Mouse (Mus musculus): ENCODE measurements around the gene U2surp. TPM values are rescaled to one million over a fixed set of nuclear protein-coding genes. Genes with fewer than 3 reads are reported as not detected.
A peak's percentile ranks its signal among the peaks of the same experiment; 100 is the strongest.

Gene U2surp
- polyA plus RNA-seq, 1 experiment from 2014 or later, result 125 TPM

DNA sequence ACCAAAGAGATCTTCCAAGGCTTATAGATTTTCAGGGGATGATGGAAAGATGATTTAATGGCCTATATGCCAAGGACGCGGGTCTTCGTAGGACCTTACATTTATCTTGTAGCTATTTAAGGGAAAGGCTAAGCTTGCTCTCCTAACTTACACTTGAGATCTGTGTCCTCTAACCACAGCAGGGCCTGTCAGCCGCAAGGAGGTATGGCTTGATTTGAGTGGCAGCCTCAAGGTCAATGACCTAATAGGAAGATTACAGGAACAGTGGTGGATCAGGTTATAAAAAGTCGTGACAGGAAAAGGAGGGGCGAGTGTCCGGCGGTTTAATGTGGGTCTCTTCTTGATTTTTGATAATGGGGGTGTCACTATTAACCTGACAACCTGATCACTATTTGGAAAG is 61.2 kb downstream of the U2surp start:
- no peaks in the 10 kb centered on the region for H3K9me3 ChIP-seq (ENCODE audit: low read depth, low read length)
- no peak overlapping the region for H3K4me2 ChIP-seq
- DNase-seq (no peak), ATAC-seq (ENCODE audit: insufficient read depth) (no peak)
- no peaks in the 10 kb centered on the region for H3K27me3 ChIP-seq (ENCODE audit: insufficient read depth, low read length)
- no peak overlapping the region for H3K4me3 ChIP-seq (ENCODE audit: low read depth, low read length)
- no peaks in the 10 kb centered on the region for H3K4me1 ChIP-seq (ENCODE audit: insufficient read depth)
- H3K27ac ChIP-seq (ENCODE audit: low read depth), result no peak overlapping the region
- H3K36me3 ChIP-seq (ENCODE audit: insufficient read depth), result 0 out of 2 replicates have a peak, but pooled peaks cover under 1% of the 10 kb centered on the region
- 91% methylated on average over 8 of the region's 8 CpGs for WGBS
- TF ChIP-seq CTCF (IDR thresholded peaks at IDR 0.05; ENCODE audit: low read depth), result no peak
- H3K9ac ChIP-seq, result no peak overlapping the region

DNA sequence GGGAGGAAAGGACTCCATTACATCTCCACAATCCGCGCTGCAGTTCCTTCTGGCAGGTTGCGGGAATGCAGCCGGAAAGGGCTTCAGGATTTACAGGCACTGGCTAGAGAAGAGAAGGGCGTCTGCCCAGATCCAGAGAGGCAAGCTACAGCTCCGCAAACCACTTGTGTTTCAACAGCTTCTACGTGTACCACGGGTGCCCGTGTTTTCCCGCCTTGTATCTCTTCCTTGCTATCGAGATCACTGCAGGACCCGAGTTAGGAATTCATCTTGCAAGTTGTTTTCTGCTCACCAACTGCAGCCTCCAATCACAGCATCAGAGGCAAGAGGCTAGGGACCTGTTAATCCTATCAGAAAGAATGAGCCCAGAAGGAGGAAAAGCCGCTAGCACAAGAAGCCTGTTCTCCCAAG is 69.5 kb downstream of the U2surp start:
- WGBS, result 9% methylated on average over 13 of the region's 13 CpGs

DNA sequence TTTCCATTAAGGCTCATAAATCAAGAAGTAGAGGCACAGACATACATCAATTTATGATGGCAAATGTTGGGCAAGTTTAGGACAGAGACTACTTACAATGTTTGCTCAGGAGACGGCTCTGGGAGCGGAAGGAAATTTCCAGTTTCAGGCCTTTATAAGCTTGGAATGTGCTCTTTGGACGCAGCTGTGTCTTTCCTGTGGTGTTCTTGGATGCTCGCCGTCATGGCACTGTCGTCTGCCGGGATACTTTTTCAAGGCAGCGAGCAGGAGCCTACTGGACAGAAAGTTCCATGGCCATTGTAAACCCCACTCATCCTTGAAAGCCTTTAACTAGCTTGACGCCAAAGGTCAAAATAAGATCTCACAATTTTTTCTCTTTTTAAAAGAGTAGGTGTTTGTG is 73.9 kb downstream of the U2surp start:
- Histone ChIP-seq H3K27me3 (ENCODE audit: insufficient read depth, low read length) (no peaks in the 10 kb centered on the region), H3K9me3 (ENCODE audit: low read depth, low read length) (no peaks in the 10 kb centered on the region), H3K4me2 (no peak overlapping the region), H3K4me1 (ENCODE audit: insufficient read depth) (no peaks in the 10 kb centered on the region), H3K9ac (no peak overlapping the region), H3K36me3 (ENCODE audit: insufficient read depth) (no peaks in the 10 kb centered on the region), H3K4me3 (ENCODE audit: low read depth, low read length) (no peak overlapping the region), H3K27ac (ENCODE audit: low read depth) (no peak overlapping the region)
- 68% methylated on average over 9 of the region's 9 CpGs for WGBS
- ATAC-seq (ENCODE audit: insufficient read depth) (no peak), DNase-seq (no peak)
- no peak for TF ChIP-seq CTCF (IDR thresholded peaks at IDR 0.05; ENCODE audit: low read depth)

More for the DNA sequence above, 69.5 kb downstream of the U2surp start:
- peak overlapping the region; percentile 52 for H3K4me2 ChIP-seq
- H3K27me3 ChIP-seq (ENCODE audit: insufficient read depth, low read length), result no peaks in the 10 kb centered on the region
- no peaks in the 10 kb centered on the region for H3K9me3 ChIP-seq (ENCODE audit: low read depth, low read length)
- peak; percentile 49; the same call in 1 of the 2 replicates for TF ChIP-seq CTCF (IDR thresholded peaks at IDR 0.05; ENCODE audit: low read depth)
- no peak overlapping the region for H3K4me3 ChIP-seq (ENCODE audit: low read depth, low read length)
- H3K9ac ChIP-seq, result no peak overlapping the region
- no peaks in the 10 kb centered on the region for H3K4me1 ChIP-seq (ENCODE audit: insufficient read depth)
- no peaks in the 10 kb centered on the region for H3K36me3 ChIP-seq (ENCODE audit: insufficient read depth)
- no peak overlapping the region for H3K27ac ChIP-seq (ENCODE audit: low read depth)
- DNase-seq (peak; percentile 68), ATAC-seq (ENCODE audit: insufficient read depth) (peak; percentile 85)

- DNase-seq (no peak), ATAC-seq (ENCODE audit: insufficient read depth) (no peak)
- Histone ChIP-seq H3K27ac (ENCODE audit: low read depth) (no peak overlapping the region), H3K4me1 (ENCODE audit: insufficient read depth) (no peaks in the 10 kb centered on the region), H3K9me3 (ENCODE audit: low read depth, low read length) (no peaks in the 10 kb centered on the region), H3K27me3 (ENCODE audit: insufficient read depth, low read length) (no peaks in the 10 kb centered on the region), H3K9ac (no peak overlapping the region), H3K4me2 (no peak overlapping the region), H3K36me3 (ENCODE audit: insufficient read depth) (no peaks in the 10 kb centered on the region), H3K4me3 (ENCODE audit: low read depth, low read length) (no peak overlapping the region)
- TF ChIP-seq CTCF (IDR thresholded peaks at IDR 0.05; ENCODE audit: low read depth), result no peak
- 77% methylated on average over 4 of the region's 4 CpGs for WGBS
Observed at GRCm38 (mm10) chr9:95436294-95436613, 75.5 kb downstream of the U2surp start.

DNA sequence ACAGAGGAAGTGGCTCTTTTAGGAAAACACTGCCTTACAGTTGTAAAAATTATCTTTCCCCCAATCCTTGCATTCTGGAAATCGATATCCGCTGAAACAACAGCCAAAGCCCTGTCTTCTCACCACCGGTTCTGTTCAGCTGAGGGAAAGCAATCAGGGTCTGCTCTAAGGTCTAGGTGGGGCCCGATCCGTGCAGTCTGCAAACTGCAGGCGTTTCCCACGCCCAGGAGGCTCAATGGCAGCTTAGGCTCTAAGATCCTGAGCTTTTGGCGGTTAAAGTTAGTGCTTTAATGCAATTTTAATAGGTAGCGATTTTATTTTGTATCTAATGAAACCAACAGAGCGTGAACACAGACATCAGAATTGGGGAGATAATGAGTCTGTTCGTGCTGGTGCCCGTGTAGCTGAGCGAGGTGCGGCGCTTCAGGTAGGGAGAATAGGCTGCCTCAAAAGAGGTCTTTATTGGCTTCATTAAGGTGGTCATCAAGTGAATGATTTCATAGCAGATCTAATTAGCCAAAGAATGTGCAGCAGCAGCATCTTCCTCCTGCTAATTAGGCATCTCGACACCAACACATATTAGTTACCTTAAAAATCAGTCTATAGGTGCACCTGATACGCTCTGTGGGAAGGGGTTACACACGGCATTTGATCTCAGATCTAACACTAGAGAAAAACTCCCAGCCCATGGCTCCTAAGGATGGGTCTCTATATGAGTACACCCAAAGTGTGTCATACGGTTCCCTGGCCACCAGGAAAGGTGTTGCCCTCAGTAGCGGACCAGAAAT is 76.1 kb downstream of the U2surp start:
- Histone ChIP-seq H3K4me2 (no peak overlapping the region), H3K4me3 (ENCODE audit: low read depth, low read length) (no peak overlapping the region), H3K36me3 (ENCODE audit: insufficient read depth) (no peaks in the 10 kb centered on the region), H3K9ac (no peak overlapping the region), H3K27me3 (ENCODE audit: insufficient read depth, low read length) (no peaks in the 10 kb centered on the region), H3K4me1 (ENCODE audit: insufficient read depth) (no peaks in the 10 kb centered on the region), H3K27ac (ENCODE audit: low read depth) (no peak overlapping the region), H3K9me3 (ENCODE audit: low read depth, low read length) (no peaks in the 10 kb centered on the region; the same call in 1 of the 2 replicates)
- no peak for TF ChIP-seq CTCF (IDR thresholded peaks at IDR 0.05; ENCODE audit: low read depth)
- ATAC-seq (ENCODE audit: insufficient read depth) (no peak), DNase-seq (no peak)
- WGBS, result 75% methylated on average over 20 of the region's 20 CpGs

DNA sequence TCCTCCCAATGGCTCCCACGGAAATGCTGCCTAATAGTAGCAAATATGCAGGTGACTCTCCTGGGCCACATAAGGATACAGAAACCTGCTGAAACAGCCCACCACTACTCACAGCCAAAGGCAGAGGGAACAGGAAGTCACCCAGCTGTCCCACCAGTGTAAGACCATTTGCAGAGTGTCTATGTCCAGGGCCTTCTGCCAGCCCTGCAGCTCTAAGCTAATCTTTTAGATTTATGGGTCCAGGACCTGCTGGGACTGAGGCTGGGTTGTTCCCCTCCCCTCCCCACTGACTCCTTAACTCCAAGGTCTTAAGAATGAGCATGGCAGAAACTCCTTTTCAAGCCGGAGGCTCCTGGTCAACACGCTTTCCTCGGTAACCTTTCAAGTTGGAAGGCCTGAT is 83.5 kb downstream of the U2surp start:
- H3K4me2 ChIP-seq, result no peak overlapping the region
- no peaks in the 10 kb centered on the region for H3K4me1 ChIP-seq (ENCODE audit: insufficient read depth)
- H3K27ac ChIP-seq (ENCODE audit: low read depth), result no peak overlapping the region
- no peak overlapping the region for H3K4me3 ChIP-seq (ENCODE audit: low read depth, low read length)
- no peaks in the 10 kb centered on the region for H3K27me3 ChIP-seq (ENCODE audit: insufficient read depth, low read length)
- no peak for TF ChIP-seq CTCF (IDR thresholded peaks at IDR 0.05; ENCODE audit: low read depth)
- DNase-seq (peak; percentile 58), ATAC-seq (ENCODE audit: insufficient read depth) (peak; percentile 69; the same call in 1 of the 2 replicates)
- WGBS, result 83% methylated on average over 4 of the region's 4 CpGs
- no peaks in the 10 kb centered on the region for H3K36me3 ChIP-seq (ENCODE audit: insufficient read depth)
- no peak overlapping the region for H3K9ac ChIP-seq
- H3K9me3 ChIP-seq (ENCODE audit: low read depth, low read length), result no peaks in the 10 kb centered on the region; the same call in 1 of the 2 replicates

GRCm38 (mm10) chr9:95413911-95414310 is 97.9 kb downstream of the U2surp start:
- ATAC-seq (ENCODE audit: insufficient read depth), result no peak
- Histone ChIP-seq H3K9me3 (ENCODE audit: low read depth, low read length) (no peaks in the 10 kb centered on the region), H3K36me3 (ENCODE audit: insufficient read depth) (no peaks in the 10 kb centered on the region), H3K4me2 (no peak overlapping the region), H3K4me3 (ENCODE audit: low read depth, low read length) (no peak overlapping the region), H3K27me3 (ENCODE audit: insufficient read depth, low read length) (peaks cover 3% of the 10 kb centered on the region; the same call in 1 of the 2 replicates), H3K9ac (no peak overlapping the region), H3K27ac (ENCODE audit: low read depth) (no peak overlapping the region), H3K4me1 (ENCODE audit: insufficient read depth) (no peaks in the 10 kb centered on the region)
- peak; percentile 23; the same call in 1 of the 2 replicates for TF ChIP-seq CTCF (IDR thresholded peaks at IDR 0.05; ENCODE audit: low read depth)
- no peak for DNase-seq

All from lung, embryonic 14.5 days (tissue).